Comparison of ENCODE assay signal across 33 mouse cellular contexts in the genomic region with DNA sequence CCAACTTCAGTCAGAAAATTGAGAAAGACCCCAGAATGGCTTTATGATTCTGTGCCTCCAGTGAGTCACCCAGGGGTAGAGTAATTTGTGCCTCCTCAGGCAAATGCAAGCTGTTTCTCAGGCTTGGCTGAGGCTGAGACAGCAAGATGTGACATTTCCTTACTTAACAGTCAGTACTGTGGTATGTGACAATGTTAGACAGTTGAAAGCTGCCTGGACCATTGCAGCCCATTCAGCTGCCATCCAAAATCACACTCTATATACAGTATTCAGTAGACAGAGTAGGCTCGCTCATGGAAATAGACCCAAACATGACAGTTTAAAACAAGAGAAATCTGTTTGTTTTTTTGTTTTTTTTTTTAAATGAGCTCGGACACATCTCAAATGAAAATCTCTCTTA.
"Had no signal": no experiment of that assay in that cellular context is flagged by ENCODE, and none has a peak within 500 bp of the region (broad histone marks: within the 10 kb centered on the region; RNA-seq: fewer than 3 reads in every experiment).

No protein-coding gene starts in this region.

- DNase-seq: left cerebral cortex, postnatal 4 days; liver; liver, embryonic 13.5 days; liver, postnatal 0 days; lung, adult 18-20 months; lung, adult 2 months; lung, embryonic 14.5 days; lung, postnatal 10 days; lung, postnatal 14 days; lung, postnatal 36 days; lung, postnatal 4 days; midbrain, embryonic 14.5 days had no signal

- H3K9me3 ChIP-seq: limb, embryonic 10.5 days; limb, embryonic 12.5 days; limb, embryonic 13.5 days; limb, embryonic 15.5 days; liver, embryonic 12.5 days; liver, embryonic 13.5 days; liver, embryonic 15.5 days; lung, embryonic 15.5 days; megakaryocyte, embryonic 14.5 days; midbrain, embryonic 10.5 days; midbrain, embryonic 12.5 days; midbrain, embryonic 13.5 days; midbrain, embryonic 15.5 days; neural tube, embryonic 12.5 days; neural tube, embryonic 13.5 days had no signal

- ATAC-seq: liver, embryonic 12.5 days; liver, postnatal 0 days; lung, postnatal 0 days; midbrain, embryonic 13.5 days; midbrain, embryonic 15.5 days; midbrain, embryonic 16.5 days had no signal

- H3K4me2 ChIP-seq: limb, embryonic 12.5 days; limb, embryonic 13.5 days; limb, embryonic 15.5 days; liver, embryonic 11.5 days; liver, embryonic 12.5 days; liver, embryonic 13.5 days; liver, embryonic 15.5 days; lung, embryonic 14.5 days; lung, embryonic 15.5 days; midbrain, embryonic 11.5 days; midbrain, embryonic 12.5 days; midbrain, embryonic 13.5 days; midbrain, embryonic 15.5 days; neural tube, embryonic 12.5 days; neural tube, embryonic 13.5 days had no signal

- H3K27ac ChIP-seq: limb, embryonic 10.5 days; limb, embryonic 12.5 days; limb, embryonic 13.5 days; limb, embryonic 15.5 days; liver, embryonic 12.5 days; liver, embryonic 13.5 days; liver, embryonic 14.5 days; liver, embryonic 15.5 days; lung, embryonic 15.5 days; macrophage; midbrain, embryonic 10.5 days; midbrain, embryonic 12.5 days; midbrain, embryonic 13.5 days; midbrain, embryonic 15.5 days; neural tube, embryonic 12.5 days; neural tube, embryonic 13.5 days had no signal

- H3K27me3 ChIP-seq: limb, embryonic 12.5 days; limb, embryonic 13.5 days; limb, embryonic 15.5 days; liver, embryonic 12.5 days; liver, embryonic 13.5 days; liver, embryonic 15.5 days; lung, embryonic 15.5 days; megakaryocyte, embryonic 14.5 days; midbrain, embryonic 12.5 days; midbrain, embryonic 13.5 days; midbrain, embryonic 15.5 days; neural tube, embryonic 12.5 days; neural tube, embryonic 13.5 days had no signal

- H3K4me3 ChIP-seq: limb, embryonic 10.5 days; limb, embryonic 12.5 days; limb, embryonic 13.5 days; limb, embryonic 15.5 days; liver, embryonic 12.5 days; liver, embryonic 13.5 days; liver, embryonic 15.5 days; lung, embryonic 15.5 days; megakaryocyte, embryonic 14.5 days; midbrain, embryonic 10.5 days; midbrain, embryonic 12.5 days; midbrain, embryonic 13.5 days; midbrain, embryonic 15.5 days; myocyte; neural tube, embryonic 12.5 days; neural tube, embryonic 13.5 days had no signal

- H3K36me3 ChIP-seq: limb, embryonic 10.5 days; limb, embryonic 12.5 days; limb, embryonic 13.5 days; limb, embryonic 15.5 days; liver, embryonic 12.5 days; liver, embryonic 13.5 days; liver, embryonic 15.5 days; lung, embryonic 15.5 days; midbrain, embryonic 10.5 days; midbrain, embryonic 12.5 days; midbrain, embryonic 13.5 days; midbrain, embryonic 15.5 days; neural tube, embryonic 12.5 days; neural tube, embryonic 13.5 days had no signal

- H3K4me1 ChIP-seq: limb, embryonic 10.5 days; limb, embryonic 12.5 days; limb, embryonic 13.5 days; limb, embryonic 15.5 days; liver, embryonic 12.5 days; liver, embryonic 13.5 days; liver, embryonic 15.5 days; lung, embryonic 15.5 days; megakaryocyte, embryonic 14.5 days; midbrain, embryonic 10.5 days; midbrain, embryonic 12.5 days; midbrain, embryonic 13.5 days; midbrain, embryonic 15.5 days; neural tube, embryonic 12.5 days; neural tube, embryonic 13.5 days had no signal

- H3K9ac ChIP-seq: limb, embryonic 12.5 days; limb, embryonic 13.5 days; limb, embryonic 15.5 days; liver, embryonic 12.5 days; liver, embryonic 13.5 days; liver, embryonic 14.5 days; liver, embryonic 15.5 days; liver, postnatal 0 days; lung, embryonic 14.5 days; lung, embryonic 15.5 days; midbrain, embryonic 12.5 days; midbrain, embryonic 13.5 days; midbrain, embryonic 15.5 days; neural tube, embryonic 12.5 days; neural tube, embryonic 13.5 days had no signal
